Mouse (Mus musculus) E14TG2a.4 (cell line): ENCODE data around the gene Sox5.

Source experiments
- CTCF ChIP-seq: conservative IDR thresholded peaks from 2 replicates; pipeline ENCODE4 v1.5.1; 2014; ENCODE audit warnings: low read length
- NANOG ChIP-seq: IDR thresholded peaks from 2 replicates; pipeline ENCODE4 v1.6.1; 2014; ENCODE audit warnings: borderline replicate concordance, low read length, mixed read lengths
- POU5F1 ChIP-seq: IDR thresholded peaks from 2 replicates; pipeline ENCODE4 v1.6.1; 2014; ENCODE audit warnings: low read length, borderline replicate concordance

DNA sequence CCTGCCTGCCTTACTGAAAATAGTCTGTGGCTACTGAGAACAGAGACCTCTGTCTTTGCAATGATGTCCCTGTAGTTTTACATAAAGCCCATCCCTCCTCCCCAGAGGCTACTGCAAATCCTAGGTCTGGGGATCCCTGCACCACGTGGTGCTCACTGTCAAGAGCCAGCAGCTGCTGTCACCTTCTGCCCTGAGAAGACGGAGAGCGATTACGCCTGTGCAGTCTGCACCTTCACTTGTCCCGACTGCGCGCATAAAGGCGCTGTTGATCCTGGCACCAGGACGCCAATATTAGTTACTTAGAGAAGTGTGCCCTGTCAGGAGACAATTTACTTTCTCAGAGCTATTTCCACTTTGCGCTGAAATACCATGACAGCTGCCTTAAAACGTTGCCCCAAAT is 258.3 kb downstream of the Sox5 start:
- TF ChIP-seq CTCF (no peak), NANOG (no peak), POU5F1 (no peak)
